Mouse (Mus musculus): ENCODE data around the gene Uts2r. TPM values are rescaled to one million over a fixed set of nuclear protein-coding genes. Genes with fewer than 3 reads are reported as not detected.

The Uts2r gene
- polyA plus RNA-seq (2017; shearing (Covaris generic)), result not detected

DNA sequence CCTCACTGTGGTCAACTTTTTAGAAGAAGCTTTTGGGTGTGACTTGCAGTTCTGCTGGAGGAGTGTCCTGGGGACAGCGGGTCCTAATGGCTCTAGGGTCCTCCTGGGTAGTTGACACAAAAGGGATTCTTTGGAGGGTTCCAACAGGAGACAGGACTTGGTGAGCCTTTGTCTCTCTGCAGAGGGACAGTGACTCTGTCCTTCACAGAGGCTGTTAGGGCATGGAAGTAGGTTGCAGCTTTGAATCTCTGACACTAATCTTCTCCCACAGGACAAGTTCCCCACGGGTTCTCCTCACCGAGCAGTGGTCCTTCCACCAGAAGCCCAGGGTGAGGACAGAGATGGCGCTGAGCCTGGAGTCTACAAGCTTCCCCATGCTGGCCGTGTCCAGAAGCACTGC, at the start of gene Uts2r:
Uts2r (plus strand) TSS at position 301 of the 400 bp plus-strand sequence.

DNA sequence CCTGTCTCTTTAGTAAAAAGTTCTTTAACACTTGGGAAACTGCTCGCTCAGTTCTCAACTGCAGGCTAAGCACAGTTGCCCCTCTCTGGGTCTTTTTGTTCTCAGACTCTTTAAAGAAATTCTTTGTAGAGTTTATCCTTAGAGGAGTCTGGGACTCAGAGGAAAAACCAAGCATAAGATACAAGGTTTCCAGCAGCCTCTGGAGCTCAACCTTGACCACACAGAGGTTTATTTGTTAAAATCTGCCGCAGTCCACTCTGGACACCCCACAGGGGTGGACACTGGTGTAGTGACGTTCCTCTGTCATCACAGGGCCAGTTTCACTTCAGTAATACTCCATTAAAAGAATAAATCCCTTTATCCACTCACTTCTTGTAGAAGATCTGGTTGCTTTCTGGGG, 41.5 kb upstream of the Uts2r start, which contains the start of gene Tex19.2:
Tex19.2 (minus strand) TSS at position 101 of the 400 bp plus-strand sequence.

DNA sequence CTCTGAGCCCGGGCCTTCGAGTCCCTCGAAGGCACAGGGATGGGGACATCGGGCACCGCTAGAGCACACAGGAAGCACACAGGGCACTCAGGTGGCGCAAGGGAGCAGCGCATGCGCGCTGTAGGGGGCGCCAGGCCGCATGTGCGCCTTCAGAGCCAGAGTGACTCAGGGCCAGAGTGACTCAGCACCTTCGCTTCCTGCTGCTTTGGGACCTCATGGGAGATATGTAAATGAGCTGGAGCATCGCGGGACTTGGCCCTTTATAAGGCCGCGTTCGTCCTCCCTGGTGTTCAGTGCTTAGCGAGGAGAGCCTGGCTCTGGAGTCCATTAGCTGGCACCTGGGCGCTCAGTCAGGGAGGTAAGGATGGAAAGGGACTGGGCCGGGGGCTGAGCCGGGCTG, 14.2 kb upstream of the Uts2r start, which contains the start of gene Tex19.1:
Tex19.1 (plus strand) TSS at position 279 of the 400 bp plus-strand sequence.

DNA sequence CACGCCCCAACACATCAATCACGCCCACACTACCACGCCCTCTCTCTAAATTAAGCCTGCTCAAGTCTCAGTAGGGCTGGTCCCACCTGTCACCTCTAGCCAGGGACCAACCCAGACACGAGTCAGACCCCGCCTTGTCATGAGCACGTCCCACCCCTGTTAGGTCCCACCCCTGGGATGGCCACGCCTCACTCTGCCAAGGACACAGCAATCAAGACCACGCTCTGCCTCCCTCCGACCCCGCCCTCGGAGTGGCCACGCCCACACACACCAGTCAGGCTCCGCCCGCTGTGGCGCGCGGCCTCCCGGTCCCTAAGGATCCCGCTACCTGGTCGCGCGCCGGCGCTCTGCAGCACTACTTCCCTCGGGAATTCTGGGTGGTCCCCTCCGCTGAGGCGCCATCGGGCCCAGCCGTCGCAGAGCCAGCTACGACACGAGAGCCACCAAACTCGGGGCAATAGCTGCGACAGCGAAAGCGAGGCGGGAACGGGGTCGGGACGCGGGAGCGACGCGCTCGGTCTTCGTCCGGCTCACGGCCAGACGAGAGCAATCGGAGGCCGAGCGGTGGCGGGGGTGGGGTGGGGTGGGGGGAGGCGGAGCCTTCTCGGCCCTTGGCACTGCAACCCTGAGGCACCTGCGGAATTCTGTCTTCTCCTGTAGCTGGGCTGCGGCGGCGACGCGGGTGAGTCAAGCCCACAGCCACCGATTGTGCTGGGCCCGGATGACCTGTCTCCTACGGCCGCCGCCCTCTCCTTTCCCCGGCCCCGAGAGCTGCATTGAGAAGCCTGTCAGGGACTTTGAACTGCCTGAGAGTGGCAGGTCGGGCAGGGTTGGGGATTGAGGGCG, 44.3 kb downstream of the Uts2r start, which contains the start of the genes Hexdc and Ogfod3:
Hexdc (plus strand) TSS at position 273 of the 846 bp plus-strand sequence.
Ogfod3 (minus strand) TSS at position 551 of the 846 bp plus-strand sequence.

Other genes starting within 250 kb of the Uts2r start
- gene Ccdc57, start 227.4 kb upstream of the Uts2r start, polyA plus RNA-seq (2017; shearing (Covaris generic)), result 0.21 TPM
- gene Slc16a3, start 211.8 kb upstream of the Uts2r start, polyA plus RNA-seq (2017; shearing (Covaris generic)), result 13.9 TPM
- gene Csnk1d, start 168.9 kb upstream of the Uts2r start, polyA plus RNA-seq (2017; shearing (Covaris generic)), result 103 TPM
- 73.1 TPM for gene Cd7, start 120.9 kb upstream of the Uts2r start, polyA plus RNA-seq (2017; shearing (Covaris generic))
- gene Sectm1b, start 96.7 kb upstream of the Uts2r start, polyA plus RNA-seq (2017; shearing (Covaris generic)), result not detected
- not detected for gene Sectm1a, start 79.1 kb upstream of the Uts2r start, polyA plus RNA-seq (2017; shearing (Covaris generic))
- not detected for gene Tex19.2, start 41.6 kb upstream of the Uts2r start, polyA plus RNA-seq (2017; shearing (Covaris generic))
- gene Tex19.1, start 14.1 kb upstream of the Uts2r start, polyA plus RNA-seq (2017; shearing (Covaris generic)), result not detected
- 2.6 TPM for gene Hexdc, start 44.2 kb downstream of the Uts2r start, polyA plus RNA-seq (2017; shearing (Covaris generic))
- 9.8 TPM for gene Ogfod3, start 44.4 kb downstream of the Uts2r start, polyA plus RNA-seq (2017; shearing (Covaris generic))
- gene Cybc1, start 69.1 kb downstream of the Uts2r start, polyA plus RNA-seq (2017; shearing (Covaris generic)), result 132 TPM
- gene Narf, start 77.0 kb downstream of the Uts2r start, polyA plus RNA-seq (2017; shearing (Covaris generic)), result 40.3 TPM
- 2.3 TPM for gene Foxk2, start 99.7 kb downstream of the Uts2r start, polyA plus RNA-seq (2017; shearing (Covaris generic))
- gene Wdr45b, start 194.2 kb downstream of the Uts2r start, polyA plus RNA-seq (2017; shearing (Covaris generic)), result 55.0 TPM
- gene Rab40b, start 228.0 kb downstream of the Uts2r start, polyA plus RNA-seq (2017; shearing (Covaris generic)), result not detected